In genomic region chr8:125461504-125461903, GRCm38 (mm10) we compare ENCODE assay signal across 9 mouse cellular contexts.
A peak's percentile ranks its signal among the peaks of the same experiment; 100 is the strongest.
DNase-seq lines count a peak whose midpoint lies in the region; ATAC-seq lines count a peak whose summit lies in the region.
"Had no signal": no experiment of that assay in that cellular context is flagged by ENCODE, and none has a peak within 500 bp of the region (broad histone marks: within the 10 kb centered on the region; RNA-seq: fewer than 3 reads in every experiment).

No protein-coding gene starts in this region.

- H3K9me3 ChIP-seq in heart, embryonic 16.5 days (replicated peaks; ENCODE audit: control insufficient read depth, low read length): no peaks in the 10 kb centered on the region

- H3K9ac ChIP-seq in heart, embryonic 16.5 days (ENCODE audit: low read length): no peak overlapping the region; the same call in 1 of the 2 replicates

- H3K4me3 ChIP-seq in heart, embryonic 16.5 days (ENCODE audit: low read length): no peak overlapping the region

- WGBS in heart, embryonic 16.5 days: 91% methylated on average over 1 of the region's 1 CpGs

- peaks cover 24% of the 10 kb centered on the region; the same call in 1 of the 2 replicates for H3K4me1 ChIP-seq in heart, embryonic 16.5 days (ENCODE audit: control insufficient read depth, insufficient read depth, low read length)

- intact Hi-C loops in heart, postnatal 25 days (cut with DNase I): no loop called here

- no peak; the same call in 1 of the 2 replicates for ATAC-seq in heart, embryonic 16.5 days (replicated peaks; ENCODE audit: extremely low read depth, insufficient read depth, low FRiP score)

- peak; percentile 36 to 38 for DNase-seq in heart, adult 18-20 months
- DNase-seq in heart, postnatal 25 days (ENCODE audit: low spot score): no peak
- DNase-seq in CD4-positive helper T cell, adult 2 months (ENCODE audit: low read depth, low spot score): peak; percentile 64
- peak; percentile 38 to 57 for DNase-seq in lung, postnatal 4 days
- no peak for DNase-seq in right cerebral cortex, postnatal 14 days
- DNase-seq in adrenal gland, adult 2 months: no peak
- DNase-seq in cerebellum, postnatal 25 days: no peak
- DNase-seq: embryo, embryonic 11 days had no signal

- no peaks in the 10 kb centered on the region for H3K27me3 ChIP-seq in heart, embryonic 16.5 days (ENCODE audit: control insufficient read depth, insufficient read depth, low read length)

- no peak overlapping the region for H3K4me2 ChIP-seq in heart, embryonic 16.5 days (ENCODE audit: low read depth, low read length)

- peak overlapping the region; percentile 57 for H3K27ac ChIP-seq in heart, embryonic 16.5 days (ENCODE audit: low read length)

- H3K36me3 ChIP-seq in heart, embryonic 16.5 days (ENCODE audit: control insufficient read depth, insufficient read depth): peaks cover 13% of the 10 kb centered on the region

Comparison
In these comparisons a context has a peak if more than half of its experiments do, and no peak if none do; other contexts are left out.
1. DNase-seq: peak in heart, adult 18-20 months (2 of 2), CD4-positive helper T cell, adult 2 months (single experiment) and lung, postnatal 4 days (2 of 2); none in heart, postnatal 25 days (single experiment), right cerebral cortex, postnatal 14 days (single experiment), adrenal gland, adult 2 months (single experiment) and cerebellum, postnatal 25 days (0 of 2).